Mouse (Mus musculus): ENCODE data around the gene Usb1. TPM values are rescaled to one million over a fixed set of nuclear protein-coding genes. Genes with fewer than 3 reads are reported as not detected.

Usb1 gene
- total and polyA plus RNA-seq, 2 experiments, result 6.7 to 20.0 TPM

DNA sequence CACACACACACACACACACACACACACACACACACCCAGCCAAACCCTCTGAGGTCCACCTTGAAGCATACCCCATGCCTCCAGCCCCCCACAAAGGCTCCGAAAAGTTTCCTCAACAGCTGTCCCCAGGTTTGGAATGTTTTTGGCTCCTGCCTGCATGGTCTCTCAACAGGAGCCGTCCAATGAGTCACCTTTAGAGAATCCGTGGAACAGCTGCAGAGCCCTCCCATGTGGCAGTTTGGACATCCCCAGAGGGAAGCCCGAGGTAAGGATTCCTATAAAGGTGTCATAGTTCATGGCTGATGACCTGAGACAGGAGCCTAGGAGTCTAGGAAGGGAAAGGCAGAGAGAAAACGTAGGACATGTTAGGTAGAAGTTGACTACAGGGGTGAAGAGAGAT, 54.0 kb downstream of the Usb1 start:
- Histone ChIP-seq H3K27ac (replicated peaks; ENCODE audit: insufficient read depth, low read depth, low read length) (no peak overlapping the region), H3K36me3 (ENCODE audit: control insufficient read depth, insufficient read depth, low read length) (no peaks in the 10 kb centered on the region), H3K4me3 (ENCODE audit: insufficient read depth, low read depth, low read length) (no peak overlapping the region), H3K4me1 (ENCODE audit: control insufficient read depth, insufficient read depth, low read length) (no peaks in the 10 kb centered on the region), H3K27me3 (ENCODE audit: control insufficient read depth, insufficient read depth, low read length) (no peaks in the 10 kb centered on the region), H3K79me2 (ENCODE audit: control insufficient read depth, insufficient read depth, low read length) (no peaks in the 10 kb centered on the region), H3K9ac (ENCODE audit: low read depth, low read length) (no peak overlapping the region)
- TF ChIP-seq CTCF (IDR thresholded peaks at IDR 0.05; ENCODE audit: low read depth, low read length), result no peak
- no peak for TF ChIP-seq POLR2A (IDR thresholded peaks at IDR 0.05; ENCODE audit: extremely low read depth, insufficient read depth, low read length)
- no peak for DNase-seq (ENCODE audit: extremely low read depth, low read depth, low spot score)
- WGBS, result 88% methylated on average over 5 of the region's 5 CpGs

DNA sequence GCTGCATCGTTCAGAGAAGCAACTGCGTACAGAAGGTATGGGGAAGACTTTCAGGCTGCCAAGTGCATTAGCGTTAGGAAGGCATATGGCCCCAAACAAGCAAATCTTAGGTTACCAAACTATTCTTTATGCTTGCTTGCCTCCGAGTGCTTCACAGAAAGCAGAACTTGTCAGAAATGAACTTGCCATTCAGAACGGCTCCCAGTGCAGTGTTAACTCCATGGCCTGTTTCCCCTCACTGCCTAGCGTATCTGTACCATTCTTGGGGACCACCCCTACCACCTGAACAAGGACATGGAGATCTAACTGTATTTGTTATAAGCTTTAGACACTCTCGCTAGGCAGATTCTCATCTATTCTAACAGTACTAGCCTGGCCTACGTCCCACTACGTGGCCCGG, 55.1 kb downstream of the Usb1 start:
- no peak overlapping the region for H3K9ac ChIP-seq (ENCODE audit: low read depth, low read length)
- DNase-seq (ENCODE audit: extremely low read depth, low read depth, low spot score), result no peak
- no peak overlapping the region for H3K27ac ChIP-seq (replicated peaks; ENCODE audit: insufficient read depth, low read depth, low read length)
- no peaks in the 10 kb centered on the region for H3K36me3 ChIP-seq (ENCODE audit: control insufficient read depth, insufficient read depth, low read length)
- no peaks in the 10 kb centered on the region for H3K27me3 ChIP-seq (ENCODE audit: control insufficient read depth, insufficient read depth, low read length)
- no peaks in the 10 kb centered on the region for H3K4me1 ChIP-seq (ENCODE audit: control insufficient read depth, insufficient read depth, low read length)
- H3K4me3 ChIP-seq (ENCODE audit: insufficient read depth, low read depth, low read length), result no peak overlapping the region
- no peak for TF ChIP-seq POLR2A (IDR thresholded peaks at IDR 0.05; ENCODE audit: extremely low read depth, insufficient read depth, low read length)
- no peak for TF ChIP-seq CTCF (IDR thresholded peaks at IDR 0.05; ENCODE audit: low read depth, low read length)
- no peaks in the 10 kb centered on the region for H3K79me2 ChIP-seq (ENCODE audit: control insufficient read depth, insufficient read depth, low read length)
- 92% methylated on average over 10 of the region's 10 CpGs for WGBS

DNA sequence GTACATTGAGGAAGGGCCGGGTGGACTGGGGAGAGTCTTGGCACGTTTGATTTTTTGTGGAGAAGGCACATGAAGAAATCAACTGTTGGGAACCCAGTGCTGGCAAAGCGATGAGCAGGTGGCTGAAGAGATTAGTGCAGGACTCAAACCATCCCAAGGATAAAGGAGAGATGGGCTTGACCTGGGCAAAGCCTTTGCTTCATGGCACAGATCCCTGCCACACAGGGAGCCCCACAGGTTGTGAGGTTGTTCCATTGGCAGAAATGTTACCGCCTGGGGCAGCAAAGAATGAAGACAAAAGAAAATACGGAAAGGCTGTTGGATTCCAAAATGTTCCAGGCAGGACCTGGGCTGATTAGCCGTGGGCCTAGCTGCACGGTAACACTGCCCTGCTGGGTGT, 55.9 kb downstream of the Usb1 start:
- H3K27ac ChIP-seq (replicated peaks; ENCODE audit: insufficient read depth, low read depth, low read length), result no peak overlapping the region
- TF ChIP-seq CTCF (IDR thresholded peaks at IDR 0.05; ENCODE audit: low read depth, low read length) (no peak), POLR2A (IDR thresholded peaks at IDR 0.05; ENCODE audit: extremely low read depth, insufficient read depth, low read length) (no peak)
- H3K4me1 ChIP-seq (ENCODE audit: control insufficient read depth, insufficient read depth, low read length), result no peaks in the 10 kb centered on the region
- no peak overlapping the region for H3K9ac ChIP-seq (ENCODE audit: low read depth, low read length)
- DNase-seq (ENCODE audit: extremely low read depth, low read depth, low spot score), result no peak
- H3K27me3 ChIP-seq (ENCODE audit: control insufficient read depth, insufficient read depth, low read length), result no peaks in the 10 kb centered on the region
- WGBS, result 93% methylated on average over 7 of the region's 7 CpGs
- H3K36me3 ChIP-seq (ENCODE audit: control insufficient read depth, insufficient read depth, low read length), result no peaks in the 10 kb centered on the region
- no peaks in the 10 kb centered on the region for H3K79me2 ChIP-seq (ENCODE audit: control insufficient read depth, insufficient read depth, low read length)
- H3K4me3 ChIP-seq (ENCODE audit: insufficient read depth, low read depth, low read length), result no peak overlapping the region

DNA sequence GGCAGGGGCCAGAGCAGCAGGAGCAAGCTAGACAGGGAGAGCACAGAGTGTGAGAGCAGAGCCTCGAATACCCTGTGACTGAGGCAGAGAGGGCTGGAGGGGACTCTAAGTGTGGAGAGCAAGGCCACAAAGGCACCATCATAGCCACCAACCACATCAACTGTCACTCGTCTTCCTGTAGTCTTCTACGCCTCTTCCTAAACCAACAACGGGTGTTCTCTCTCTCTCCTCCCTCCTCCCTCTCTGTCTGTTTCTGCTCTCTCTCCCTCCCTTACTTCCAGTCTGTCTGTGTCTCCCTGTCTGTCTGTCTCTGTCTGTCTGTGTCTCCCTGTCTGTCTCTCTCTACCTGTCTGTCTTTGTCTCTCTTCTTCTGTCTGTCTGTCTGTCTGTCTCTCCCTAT, 58.2 kb downstream of the Usb1 start:
- TF ChIP-seq POLR2A (IDR thresholded peaks at IDR 0.05; ENCODE audit: extremely low read depth, insufficient read depth, low read length) (no peak), CTCF (IDR thresholded peaks at IDR 0.05; ENCODE audit: low read depth, low read length) (no peak)
- no peaks in the 10 kb centered on the region for H3K36me3 ChIP-seq (ENCODE audit: control insufficient read depth, insufficient read depth, low read length)
- H3K4me3 ChIP-seq (ENCODE audit: insufficient read depth, low read depth, low read length), result no peak overlapping the region
- H3K4me1 ChIP-seq (ENCODE audit: control insufficient read depth, insufficient read depth, low read length), result no peaks in the 10 kb centered on the region
- no peaks in the 10 kb centered on the region for H3K79me2 ChIP-seq (ENCODE audit: control insufficient read depth, insufficient read depth, low read length)
- H3K9ac ChIP-seq (ENCODE audit: low read depth, low read length), result no peak overlapping the region
- no peak overlapping the region for H3K27ac ChIP-seq (replicated peaks; ENCODE audit: insufficient read depth, low read depth, low read length)
- WGBS, result 59% methylated on average over 4 of the region's 4 CpGs
- no peaks in the 10 kb centered on the region for H3K27me3 ChIP-seq (ENCODE audit: control insufficient read depth, insufficient read depth, low read length)
- no peak for DNase-seq (ENCODE audit: extremely low read depth, low read depth, low spot score)

DNA sequence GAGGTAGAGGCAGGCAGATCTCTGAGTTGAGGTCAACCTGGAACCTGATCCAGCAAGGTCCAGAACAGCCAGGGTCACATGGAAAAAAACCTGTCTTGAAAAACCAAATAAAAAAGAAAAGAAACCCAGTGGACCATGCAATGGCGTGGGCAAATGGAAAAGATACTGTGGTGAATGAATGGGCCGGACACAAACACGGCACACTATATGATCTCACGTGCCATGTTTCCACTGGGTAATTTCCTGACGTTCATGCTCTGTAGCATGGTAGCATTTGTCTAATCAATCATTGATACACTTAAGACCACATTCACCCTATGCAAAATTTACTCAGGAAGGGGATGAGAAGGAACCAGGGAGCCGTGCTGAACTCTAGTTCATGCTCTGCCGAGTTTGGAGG, 59.0 kb downstream of the Usb1 start:
- no peaks in the 10 kb centered on the region for H3K27me3 ChIP-seq (ENCODE audit: control insufficient read depth, insufficient read depth, low read length)
- 85% methylated on average over 7 of the region's 7 CpGs for WGBS

DNA sequence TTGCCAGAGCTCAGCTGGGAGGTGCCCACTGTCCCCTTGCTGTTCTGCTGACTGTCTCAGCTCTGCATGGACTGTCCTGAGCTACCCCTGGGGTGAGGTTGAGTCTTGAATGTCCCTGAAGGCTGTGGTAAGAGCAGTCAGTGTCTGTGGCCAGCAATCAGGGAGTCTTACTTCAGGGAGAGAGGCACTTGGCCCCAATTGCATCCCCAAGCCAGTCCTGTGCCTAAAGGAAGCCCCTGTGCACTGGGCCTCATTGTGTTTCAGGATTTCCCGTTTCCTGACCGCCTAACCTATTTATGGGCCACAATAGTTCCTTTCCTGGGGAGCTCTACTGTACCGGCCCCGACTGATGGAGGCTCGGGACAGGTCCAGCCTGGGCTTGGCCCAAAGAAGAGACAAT, 60.5 kb downstream of the Usb1 start:
- Histone ChIP-seq H3K4me3 (ENCODE audit: insufficient read depth, low read depth, low read length) (no peak overlapping the region), H3K27me3 (ENCODE audit: control insufficient read depth, insufficient read depth, low read length) (no peaks in the 10 kb centered on the region), H3K79me2 (ENCODE audit: control insufficient read depth, insufficient read depth, low read length) (no peaks in the 10 kb centered on the region), H3K4me1 (ENCODE audit: control insufficient read depth, insufficient read depth, low read length) (no peaks in the 10 kb centered on the region), H3K9ac (ENCODE audit: low read depth, low read length) (no peak overlapping the region), H3K27ac (replicated peaks; ENCODE audit: insufficient read depth, low read depth, low read length) (no peak overlapping the region), H3K36me3 (ENCODE audit: control insufficient read depth, insufficient read depth, low read length) (no peaks in the 10 kb centered on the region)
- no peak for DNase-seq (ENCODE audit: extremely low read depth, low read depth, low spot score)
- TF ChIP-seq POLR2A (IDR thresholded peaks at IDR 0.05; ENCODE audit: extremely low read depth, insufficient read depth, low read length) (no peak), CTCF (IDR thresholded peaks at IDR 0.05; ENCODE audit: low read depth, low read length) (no peak)
- 76% methylated on average over 5 of the region's 5 CpGs for WGBS

More for the DNA sequence above, 59.0 kb downstream of the Usb1 start:
- no peaks in the 10 kb centered on the region for H3K79me2 ChIP-seq (ENCODE audit: control insufficient read depth, insufficient read depth, low read length)
- H3K27ac ChIP-seq (replicated peaks; ENCODE audit: insufficient read depth, low read depth, low read length), result no peak overlapping the region
- no peak for DNase-seq (ENCODE audit: extremely low read depth, low read depth, low spot score)
- no peak for TF ChIP-seq CTCF (IDR thresholded peaks at IDR 0.05; ENCODE audit: low read depth, low read length)
- TF ChIP-seq POLR2A (IDR thresholded peaks at IDR 0.05; ENCODE audit: extremely low read depth, insufficient read depth, low read length), result no peak
- no peak overlapping the region for H3K4me3 ChIP-seq (ENCODE audit: insufficient read depth, low read depth, low read length)
- H3K4me1 ChIP-seq (ENCODE audit: control insufficient read depth, insufficient read depth, low read length), result no peaks in the 10 kb centered on the region
- no peak overlapping the region for H3K9ac ChIP-seq (ENCODE audit: low read depth, low read length)
- no peaks in the 10 kb centered on the region for H3K36me3 ChIP-seq (ENCODE audit: control insufficient read depth, insufficient read depth, low read length)
